Mouse (Mus musculus): ENCODE data around the gene Ogfr. TPM values are rescaled to one million over a fixed set of nuclear protein-coding genes. Genes with fewer than 3 reads are reported as not detected.

Gene Ogfr
- total and polyA plus RNA-seq, 3 experiments: 57.3 to 79.1 (median 67.0) TPM

DNA sequence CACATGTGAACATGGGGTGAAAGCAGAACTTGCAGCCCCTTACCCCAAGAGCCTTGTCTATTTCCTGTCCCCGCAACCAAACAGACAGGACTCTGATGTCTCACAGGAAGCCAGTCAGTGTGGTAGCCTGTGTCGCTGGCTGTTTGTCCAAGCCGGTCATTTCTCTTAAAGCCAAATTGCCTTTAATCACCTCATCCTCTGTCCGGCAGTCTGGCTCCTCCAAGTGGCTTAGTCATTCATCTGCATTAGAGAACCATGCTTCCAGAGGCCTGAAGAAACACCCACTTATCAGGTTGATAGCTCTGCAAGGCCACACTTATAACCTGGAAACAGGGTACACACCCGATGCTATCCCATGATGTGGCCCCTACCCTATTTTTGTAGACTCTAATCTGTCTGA is 26.9 kb upstream of the Ogfr start:
- in situ Hi-C loops (cut with MboI; ENCODE audit: low pct_ligation_motif_present, low pct_unique_long_range_greater_than_20kb, low sequenced_read_pairs): no loop called here
- TF ChIP-seq MEF2A (IDR thresholded peaks at IDR 0.05; ENCODE audit: borderline replicate concordance, low read depth, low read length) (no peak), CTCF (conservative IDR thresholded peaks at IDR 0.05 in 1 of 2, IDR thresholded peaks at IDR 0.05 in 1 of 2; ENCODE audit: low read depth in 2 of 2, low read length in 2 of 2) (peak in 1 of 2 experiments; percentile 23; a peak in 1 of 4 replicates), USF2 (conservative IDR thresholded peaks at IDR 0.05; ENCODE audit: low read depth, low read length) (no peak)
- H3K9ac ChIP-seq (ENCODE audit: insufficient read depth, low read depth): no peak overlapping the region
- no peak overlapping the region for H3K4me2 ChIP-seq (ENCODE audit: insufficient read depth, low read depth, poor library complexity, severe bottlenecking)
- H3K4me3 ChIP-seq (replicated peaks in 1 of 3; ENCODE audit: low read depth in 2 of 3, low read length in 2 of 3, poor library complexity in 1 of 3): no peak overlapping the region
- dilution Hi-C loops (cut with MboI; ENCODE audit: extremely low pct_ligation_motif_present, extremely low pct_unique_long_range_greater_than_20kb, low sequenced_read_pairs): no loop called here
- no peaks in the 10 kb centered on the region for H3K36me3 ChIP-seq (replicated peaks in 1 of 2; ENCODE audit: control insufficient read depth in 1 of 2, insufficient read depth in 1 of 2, low read length in 1 of 2)
- no peaks in the 10 kb centered on the region for H3K27me3 ChIP-seq (replicated peaks)
- H3K4me1 ChIP-seq (ENCODE audit: control insufficient read depth in 1 of 2, insufficient read depth in 2 of 2): peaks cover 15 to 22% of the 10 kb centered on the region in 2 experiments
- no peak for DNase-seq (ENCODE audit: extremely low read depth)
- no peaks in the 10 kb centered on the region for H3K9me3 ChIP-seq (replicated peaks; ENCODE audit: low read length)
- H3K27ac ChIP-seq (ENCODE audit: insufficient read depth, low read depth): no peak overlapping the region
- no peaks in the 10 kb centered on the region for H3K79me2 ChIP-seq (replicated peaks; ENCODE audit: control insufficient read depth, extremely low read depth, insufficient read depth, poor library complexity, severe bottlenecking)

DNA sequence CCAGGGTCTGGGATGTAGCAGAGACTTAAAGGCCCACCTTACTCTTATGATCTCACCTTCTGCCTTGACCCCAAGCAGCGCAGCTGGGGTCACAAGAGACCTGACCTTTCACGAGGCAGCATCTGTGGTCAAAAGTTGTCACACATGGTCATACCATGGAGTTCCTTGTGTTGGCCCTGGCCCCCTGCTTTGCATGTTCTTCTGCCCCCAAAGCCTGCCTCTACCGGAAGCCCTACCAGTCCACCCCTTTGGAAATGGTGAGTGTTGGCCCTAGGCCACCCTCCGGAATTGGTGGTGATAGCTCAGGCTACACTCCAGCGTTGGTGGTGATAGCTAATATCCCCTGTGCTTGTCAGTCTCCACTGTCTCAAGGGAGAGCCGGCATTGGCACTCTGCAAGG is 25.7 kb upstream of the Ogfr start:
- no peak overlapping the region; the same call in 1 of the 2 replicates for H3K27ac ChIP-seq (ENCODE audit: insufficient read depth, low read depth)
- dilution Hi-C loops (cut with MboI; ENCODE audit: extremely low pct_ligation_motif_present, extremely low pct_unique_long_range_greater_than_20kb, low sequenced_read_pairs): no loop called here
- H3K36me3 ChIP-seq (replicated peaks in 1 of 2; ENCODE audit: control insufficient read depth in 1 of 2, insufficient read depth in 1 of 2, low read length in 1 of 2): no peaks in the 10 kb centered on the region
- in situ Hi-C loops (cut with MboI; ENCODE audit: low pct_ligation_motif_present, low pct_unique_long_range_greater_than_20kb, low sequenced_read_pairs): no loop called here
- no peak overlapping the region for H3K9ac ChIP-seq (ENCODE audit: insufficient read depth, low read depth)
- H3K4me3 ChIP-seq (replicated peaks in 1 of 3; ENCODE audit: low read depth in 2 of 3, low read length in 2 of 3, poor library complexity in 1 of 3): no peak overlapping the region
- H3K4me1 ChIP-seq (ENCODE audit: control insufficient read depth in 1 of 2, insufficient read depth in 2 of 2): peaks cover 15 to 19% of the 10 kb centered on the region in 2 experiments
- TF ChIP-seq ELF1 (IDR thresholded peaks at IDR 0.05; ENCODE audit: low read depth, low read length) (peak; percentile 55; the same call in 1 of the 2 replicates), BHLHE40 (IDR thresholded peaks at IDR 0.05; ENCODE audit: low read depth, low read length) (peak; percentile 59), TBP (conservative IDR thresholded peaks at IDR 0.05; ENCODE audit: low read depth, low read length) (no peak), ZKSCAN1 (IDR thresholded peaks at IDR 0.05; ENCODE audit: borderline replicate concordance, low read depth, low read length) (no peak), GABPA (IDR thresholded peaks at IDR 0.05; ENCODE audit: insufficient replicate concordance, low read depth, low read length) (no peak), MYC (IDR thresholded peaks at IDR 0.05; ENCODE audit: low read depth, low read length) (0 out of 2 replicates have a peak, but pooled peaks have one; percentile 32), ETS1 (conservative IDR thresholded peaks at IDR 0.05; ENCODE audit: low read depth, low read length) (peak; percentile 30; the same call in 1 of the 2 replicates), ZNF384 (IDR thresholded peaks at IDR 0.05; ENCODE audit: low read depth, low read length) (no peak), EP300 (IDR thresholded peaks at IDR 0.05; ENCODE audit: low read length) (0 out of 2 replicates have a peak, but pooled peaks have one; percentile 38), IRF4 (IDR thresholded peaks at IDR 0.05; ENCODE audit: low read depth, low read length) (0 out of 2 replicates have a peak, but pooled peaks have one; percentile 28), UBTF (IDR thresholded peaks at IDR 0.05; ENCODE audit: low read depth, low read length) (no peak), NRF1 (IDR thresholded peaks at IDR 0.05; ENCODE audit: low read depth, low read length) (no peak), MAX (IDR thresholded peaks at IDR 0.05; ENCODE audit: low read length) (0 out of 2 replicates have a peak, but pooled peaks have one; percentile 3), TCF12 (IDR thresholded peaks at IDR 0.05; ENCODE audit: low read depth, low read length) (peak; percentile 38; the same call in 1 of the 2 replicates)
- H3K9me3 ChIP-seq (replicated peaks; ENCODE audit: low read length): peaks cover 2% of the 10 kb centered on the region
- H3K4me2 ChIP-seq (ENCODE audit: insufficient read depth, low read depth, poor library complexity, severe bottlenecking): peak overlapping the region; percentile 55
- no peak for DNase-seq (ENCODE audit: extremely low read depth)
- H3K79me2 ChIP-seq (replicated peaks; ENCODE audit: control insufficient read depth, extremely low read depth, insufficient read depth, poor library complexity, severe bottlenecking): no peaks in the 10 kb centered on the region
- no peaks in the 10 kb centered on the region for H3K27me3 ChIP-seq (replicated peaks)

All from CH12.LX (cell line).